Mouse (Mus musculus): ENCODE data around the gene Diaph3.

- TF ChIP-seq CTCF (IDR thresholded peaks at IDR 0.05; ENCODE audit: extremely low read depth, insufficient read depth, insufficient read length, insufficient replicate concordance) (no peak), POLR2A (IDR thresholded peaks at IDR 0.05; ENCODE audit: low read depth, low read length) (no peak)
Measured at GRCm38 (mm10) chr14:86847154-86847810, 293.8 kb downstream of the Diaph3 start.
